22 mouse cellular contexts compared by ENCODE assay signal in genomic region chr14:9492228-9492627, GRCm38 (mm10).
DNase-seq lines count a peak whose midpoint lies in the region; ATAC-seq and TF ChIP-seq lines count a peak whose summit lies in the region.
"Had no signal": no experiment of that assay in that cellular context is flagged by ENCODE, and none has a peak within 500 bp of the region (broad histone marks: within the 10 kb centered on the region; RNA-seq: fewer than 3 reads in every experiment).

No protein-coding gene starts in this region.

- H3K4me2 ChIP-seq in liver, embryonic 11.5 days: no peak overlapping the region
- H3K4me2 ChIP-seq in liver, postnatal 0 days (ENCODE audit: low read depth, low read length): no peak overlapping the region
- H3K4me2 ChIP-seq in liver, embryonic 12.5 days: no peak overlapping the region

- no peaks in the 10 kb centered on the region for H3K79me2 ChIP-seq in liver, adult 2 months (ENCODE audit: control insufficient read depth, insufficient read depth, low read length)

- no peak for TF ChIP-seq EP300 in liver, postnatal 0 days (IDR thresholded peaks at IDR 0.05; ENCODE audit: low read depth)

- no peak overlapping the region for H3K4me3 ChIP-seq in liver, adult 2 months (ENCODE audit: insufficient read depth, low read depth, low read length)
- no peak overlapping the region for H3K4me3 ChIP-seq in liver, embryonic 11.5 days (ENCODE audit: low read depth, low read length)
- H3K4me3 ChIP-seq in liver, postnatal 0 days (ENCODE audit: low read depth, low read length): no peak overlapping the region
- no peak overlapping the region for H3K4me3 ChIP-seq in liver, embryonic 12.5 days

- WGBS in liver, adult 2 months: 57% methylated on average over 2 of the region's 2 CpGs
- 79% methylated on average over 2 of the region's 2 CpGs for WGBS in liver, embryonic 11.5 days
- WGBS in liver, postnatal 0 days (ENCODE audit: insufficient replicate concordance): 60% methylated on average over 2 of the region's 2 CpGs
- 63% methylated on average over 2 of the region's 2 CpGs for WGBS in liver, embryonic 12.5 days (ENCODE audit: insufficient replicate concordance)

- H3K9me3 ChIP-seq in liver, embryonic 11.5 days (ENCODE audit: control insufficient read depth, low read length): no peaks in the 10 kb centered on the region
- H3K9me3 ChIP-seq in liver, postnatal 0 days (ENCODE audit: low read length): no peaks in the 10 kb centered on the region
- no peaks in the 10 kb centered on the region for H3K9me3 ChIP-seq in liver, embryonic 12.5 days (replicated peaks)
- H3K9me3 ChIP-seq: G1E had no signal

- H3K27me3 ChIP-seq in liver, adult 2 months (ENCODE audit: control insufficient read depth, insufficient read depth, low read length): no peaks in the 10 kb centered on the region
- H3K27me3 ChIP-seq in liver, embryonic 11.5 days (replicated peaks; ENCODE audit: control insufficient read depth, insufficient read depth, low read length): no peaks in the 10 kb centered on the region
- H3K27me3 ChIP-seq in liver, postnatal 0 days (ENCODE audit: insufficient read depth, low read length): no peaks in the 10 kb centered on the region
- no peaks in the 10 kb centered on the region for H3K27me3 ChIP-seq in liver, embryonic 12.5 days (replicated peaks)
- H3K27me3 ChIP-seq: CH12.LX, Patski had no signal

- H3K9ac ChIP-seq in liver, adult 2 months (ENCODE audit: low read depth, low read length): no peak overlapping the region
- no peak overlapping the region for H3K9ac ChIP-seq in liver, embryonic 11.5 days (ENCODE audit: low read depth, low read length)
- H3K9ac ChIP-seq in liver, postnatal 0 days (replicated peaks): no peak overlapping the region
- H3K9ac ChIP-seq in liver, embryonic 12.5 days: no peak overlapping the region

- peaks cover 4% of the 10 kb centered on the region; the same call in 1 of the 2 replicates for H3K4me1 ChIP-seq in liver, adult 2 months (ENCODE audit: control insufficient read depth, insufficient read depth, low read length)
- no peaks in the 10 kb centered on the region for H3K4me1 ChIP-seq in liver, embryonic 11.5 days (replicated peaks; ENCODE audit: control insufficient read depth, insufficient read depth, low read length)
- no peaks in the 10 kb centered on the region for H3K4me1 ChIP-seq in liver, postnatal 0 days (ENCODE audit: insufficient read depth)
- no peaks in the 10 kb centered on the region for H3K4me1 ChIP-seq in liver, embryonic 12.5 days

- no peak for TF ChIP-seq CTCF in liver, adult 2 months (IDR thresholded peaks at IDR 0.05; ENCODE audit: low read depth, low read length)
- TF ChIP-seq CTCF in liver, postnatal 0 days (IDR thresholded peaks at IDR 0.05; ENCODE audit: low read depth): no peak

- no peak overlapping the region for H3K27ac ChIP-seq in liver, adult 2 months (replicated peaks; ENCODE audit: insufficient read depth, low read depth, low read length)
- no peak overlapping the region for H3K27ac ChIP-seq in liver, embryonic 11.5 days (ENCODE audit: low read depth, low read length)
- H3K27ac ChIP-seq in liver, postnatal 0 days (ENCODE audit: low read depth): no peak overlapping the region
- H3K27ac ChIP-seq in liver, embryonic 12.5 days: no peak overlapping the region

- no peak for ATAC-seq in liver, embryonic 11.5 days (replicated peaks; ENCODE audit: low FRiP score)
- ATAC-seq in liver, postnatal 0 days: peak; percentile 60
- no peak for ATAC-seq in liver, embryonic 12.5 days
- ATAC-seq: activated CD4-positive, CD25-positive, alpha-beta regulatory T cell, adult 4 months; CD4-positive, CD25-positive, alpha-beta regulatory T cell, adult 4 months; Patski had no signal

- H3K36me3 ChIP-seq in liver, adult 2 months (ENCODE audit: control insufficient read depth, insufficient read depth, low read length): no peaks in the 10 kb centered on the region
- H3K36me3 ChIP-seq in liver, embryonic 11.5 days (ENCODE audit: control insufficient read depth, insufficient read depth, low read length): no peaks in the 10 kb centered on the region
- H3K36me3 ChIP-seq in liver, postnatal 0 days (replicated peaks; ENCODE audit: insufficient read depth, low read length): no peaks in the 10 kb centered on the region
- no peaks in the 10 kb centered on the region for H3K36me3 ChIP-seq in liver, embryonic 12.5 days
- H3K36me3 ChIP-seq: G1E had no signal

- peak; percentile 74 for DNase-seq in liver, adult 2 months (ENCODE audit: extremely low read depth, low read depth, low spot score)
- DNase-seq in liver, embryonic 11.5 days (ENCODE audit: low spot score): no peak
- DNase-seq in liver, postnatal 0 days: no peak
- peak; percentile 2 for DNase-seq in Muller cell, postnatal 12 days (ENCODE audit: inconsistent ontology term)
- no peak for DNase-seq in thymus, adult 18-20 months
- DNase-seq: adrenal gland, adult 2 months; adrenal gland, adult 8-10 months; adrenal gland, postnatal 10 days; adrenal gland, postnatal 14 days; adrenal gland, postnatal 25 days; adrenal gland, postnatal 36 days; B cell, adult 2 months; cerebellum, adult 11 months; cerebellum, adult 11-12 months; cerebellum, adult 18-20 months; cerebellum, adult 2 months had no signal

- TF ChIP-seq POLR2A in liver, adult 2 months (IDR thresholded peaks at IDR 0.05; ENCODE audit: extremely low read depth, insufficient read depth, low read length): no peak

Comparison
In these comparisons a context has a peak if more than half of its experiments do, and no peak if none do; other contexts are left out.
1. DNase-seq: peak in liver, adult 2 months (single experiment) and Muller cell, postnatal 12 days (single experiment); none in liver, embryonic 11.5 days (single experiment), liver, postnatal 0 days (single experiment) and thymus, adult 18-20 months (0 of 2).